Mouse (Mus musculus): ENCODE data around the gene Tor1a.
"Not testable (repeated sequence)": the region's sequence is repeated elsewhere in the genome, so short reads cannot be mapped to it uniquely, and the experiment has no call there.

Gene Tor1a

GRCm38 (mm10) chr2:30920216-30920615 is 47.5 kb downstream of the Tor1a start:
- no peak for DNase-seq (ENCODE audit: low read depth in 2 of 2, low spot score in 2 of 2)

- DNase-seq (ENCODE audit: low read depth in 2 of 2, low spot score in 2 of 2): no peak
These were observed 48.9 kb downstream of the Tor1a start for GRCm38 (mm10) chr2:30918780-30919329.

- DNase-seq (ENCODE audit: low read depth in 2 of 2, low spot score in 2 of 2): no peak
These were observed 49.6 kb downstream of the Tor1a start for GRCm38 (mm10) chr2:30918126-30918525.

GRCm38 (mm10) chr2:30917649-30918048 is 50.1 kb downstream of the Tor1a start:
- no peak for DNase-seq (ENCODE audit: low read depth in 2 of 2, low spot score in 2 of 2)

GRCm38 (mm10) chr2:30915933-30916332 is 51.8 kb downstream of the Tor1a start:
- DNase-seq (ENCODE audit: low read depth in 2 of 2, low spot score in 2 of 2): not testable (repeated sequence)

- DNase-seq (ENCODE audit: low read depth in 2 of 2, low spot score in 2 of 2): no peak
These were observed 52.4 kb downstream of the Tor1a start for GRCm38 (mm10) chr2:30915376-30915775.

- no peak for DNase-seq (ENCODE audit: low read depth in 2 of 2, low spot score in 2 of 2)
These were observed 52.9 kb downstream of the Tor1a start for GRCm38 (mm10) chr2:30914836-30915235.

- no peak for DNase-seq (ENCODE audit: low read depth in 2 of 2, low spot score in 2 of 2)
These were observed 54.7 kb downstream of the Tor1a start for GRCm38 (mm10) chr2:30913022-30913421.

- DNase-seq (ENCODE audit: low read depth in 2 of 2, low spot score in 2 of 2): no peak
These were observed 55.4 kb downstream of the Tor1a start for GRCm38 (mm10) chr2:30912291-30912773.

Data from CD8-positive naive resting alpha-beta T cell, adult 2 months (primary cell).